Mouse (Mus musculus): ENCODE data around the gene Gm11084. TPM values are rescaled to one million over a fixed set of nuclear protein-coding genes. Genes with fewer than 3 reads are reported as not detected.

Gm11084 gene
- total RNA-seq (2021) (not detected), polyA plus RNA-seq (2012; rRNA removed) (not detected in 2 replicates)
- long read RNA-seq, partial matches to known transcripts, result 0 of 1 reads
- long read RNA-seq, other reads (novel, unspliced or antisense), result 1 of 1 reads

DNA sequence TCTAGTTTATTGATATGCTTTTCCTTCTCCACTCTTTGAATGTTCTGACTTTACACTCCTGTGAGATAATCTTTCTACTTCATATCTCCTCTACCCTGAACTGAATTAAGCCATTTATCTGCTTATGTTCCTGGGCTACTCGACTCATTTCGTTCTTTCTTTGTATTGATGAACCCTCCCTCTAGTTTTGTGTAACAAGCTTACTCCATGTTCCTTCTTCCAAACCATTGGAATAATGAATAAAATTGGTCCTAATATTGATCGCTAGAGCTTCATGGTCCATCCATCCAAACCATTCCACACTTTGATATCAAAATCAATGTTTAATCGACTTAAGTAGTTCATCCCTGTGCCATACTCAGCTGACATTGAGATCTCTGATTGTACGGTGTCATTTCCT lies at the start of gene Gm11084:
Gene Gm11084, minus strand, starts transcription at position 101 of the 400 bp plus-strand sequence.
- DNase-seq, result no peak

DNA sequence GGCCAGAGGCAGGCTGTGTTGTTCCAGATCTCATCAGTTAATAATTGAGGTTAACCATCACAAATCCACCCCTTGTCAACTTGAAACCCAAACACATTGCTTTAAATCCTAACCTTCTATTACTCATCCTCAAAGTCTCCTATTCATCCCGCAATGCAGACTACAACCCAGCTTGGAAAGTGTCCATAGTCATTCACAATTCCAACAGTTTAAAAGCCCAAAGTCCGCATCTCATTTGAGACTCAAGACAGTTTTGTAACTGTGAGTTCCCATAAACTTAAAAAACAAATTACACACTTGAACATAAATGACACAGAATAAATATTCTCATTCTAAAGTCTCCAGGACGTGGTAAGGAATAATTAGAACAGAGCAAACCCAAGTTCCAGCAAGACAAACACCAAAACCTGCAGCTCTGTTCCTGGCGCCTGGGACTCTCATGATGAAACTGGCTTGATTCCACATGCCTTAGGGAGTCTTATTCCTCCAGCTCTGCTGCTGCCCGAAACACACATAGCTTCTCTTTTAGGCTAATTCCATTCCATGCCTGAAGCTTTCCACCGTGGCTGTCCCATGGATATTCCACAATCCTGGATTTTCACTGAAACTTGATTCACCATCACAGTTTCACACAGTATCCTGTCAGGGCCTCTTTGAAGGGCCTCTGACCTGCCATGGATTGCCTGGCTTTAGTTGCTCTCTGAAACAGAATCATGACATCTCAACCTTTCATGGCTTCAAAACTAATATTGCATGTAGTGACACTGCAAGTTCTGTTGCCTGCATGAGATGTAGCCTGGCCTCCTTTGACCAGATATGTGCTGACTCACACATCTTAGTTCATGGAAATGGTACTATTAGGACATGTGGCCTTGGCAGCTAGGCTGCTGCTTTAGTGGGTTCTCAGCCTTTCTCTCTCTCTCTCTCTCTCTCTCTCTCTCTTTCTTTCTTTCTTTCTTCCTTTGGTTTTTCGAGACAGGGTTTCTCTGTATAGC lies 44.8 kb upstream of the Gm11084 start:
- DNase-seq, result peak; percentile 26

DNA sequence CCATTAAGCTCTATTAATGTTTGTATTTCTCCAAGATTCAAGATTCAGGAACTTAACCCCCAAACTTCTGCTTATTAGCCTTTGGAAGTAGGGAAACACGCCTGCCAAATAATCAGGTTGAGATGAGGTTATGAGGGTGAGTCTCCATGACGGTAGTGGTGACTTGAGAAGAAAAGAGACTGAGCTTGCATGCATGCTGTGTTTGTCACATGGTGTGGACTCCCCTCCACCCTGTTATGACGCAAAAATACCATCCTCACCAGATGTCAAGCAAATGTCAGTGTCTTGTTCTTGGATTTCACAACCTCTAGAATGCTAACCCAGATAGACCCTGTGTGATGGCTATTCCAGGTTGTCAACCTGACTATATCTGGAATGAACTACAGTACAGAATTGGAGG lies 43.3 kb upstream of the Gm11084 start:
- DNase-seq, result no peak

DNA sequence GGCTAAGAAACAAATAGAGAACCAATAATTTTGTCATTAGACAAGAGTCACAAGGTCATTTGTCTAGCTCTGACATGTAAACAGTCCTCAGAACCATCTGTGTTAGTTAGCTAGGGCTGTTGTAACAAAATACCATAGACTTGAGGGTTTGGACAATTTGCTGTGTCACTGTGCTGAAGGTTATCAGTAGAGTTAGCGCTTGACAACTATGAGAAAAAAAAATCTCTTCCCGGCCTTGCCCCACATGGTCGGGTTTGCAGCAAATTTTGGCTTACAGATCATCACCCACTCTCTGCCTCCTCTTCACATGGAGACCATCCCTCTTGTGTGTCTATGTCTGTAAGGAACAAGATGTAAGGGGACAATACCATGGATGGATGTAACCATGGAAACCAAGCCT lies 41.5 kb upstream of the Gm11084 start:
- no peak for DNase-seq

DNA sequence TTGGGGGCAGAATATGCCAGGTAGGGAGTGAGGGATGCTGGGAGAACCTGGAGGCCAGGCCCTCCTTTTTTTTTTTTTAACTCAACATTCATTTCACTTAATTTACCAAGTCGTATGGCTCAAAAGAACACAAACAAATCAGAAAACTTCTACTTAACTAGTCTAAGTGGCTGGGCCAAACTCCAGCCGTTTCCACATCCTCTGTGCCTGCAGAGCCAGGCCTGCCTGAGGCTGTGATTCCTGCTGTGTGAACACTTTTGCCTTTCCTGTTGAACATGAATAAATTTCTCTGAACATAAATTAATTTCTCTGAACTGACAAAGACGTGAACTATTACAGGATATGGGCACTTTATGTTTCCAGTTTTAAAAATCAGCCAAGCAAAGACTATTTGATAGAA lies 40.6 kb upstream of the Gm11084 start:
- DNase-seq, result no peak

DNA sequence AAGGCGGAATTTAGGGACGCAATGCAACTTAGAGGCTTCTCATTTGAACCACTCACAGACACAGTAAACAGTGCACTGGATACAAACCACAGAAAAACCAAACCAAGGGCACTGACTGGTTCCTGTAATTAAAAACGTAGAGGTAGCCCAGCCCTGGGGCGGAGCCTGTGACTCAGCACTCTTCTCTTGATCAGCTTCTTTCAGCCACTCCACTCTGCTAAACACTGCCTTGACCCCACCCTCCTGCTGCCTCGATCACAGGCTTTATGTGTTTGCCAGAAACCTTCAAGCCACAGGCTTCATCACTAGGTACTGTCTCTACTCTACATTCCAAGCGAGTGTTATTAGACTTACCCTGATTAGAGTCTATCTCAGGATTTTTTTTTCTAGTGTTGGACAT lies 37.3 kb upstream of the Gm11084 start:
- peak; percentile 75 for DNase-seq

DNA sequence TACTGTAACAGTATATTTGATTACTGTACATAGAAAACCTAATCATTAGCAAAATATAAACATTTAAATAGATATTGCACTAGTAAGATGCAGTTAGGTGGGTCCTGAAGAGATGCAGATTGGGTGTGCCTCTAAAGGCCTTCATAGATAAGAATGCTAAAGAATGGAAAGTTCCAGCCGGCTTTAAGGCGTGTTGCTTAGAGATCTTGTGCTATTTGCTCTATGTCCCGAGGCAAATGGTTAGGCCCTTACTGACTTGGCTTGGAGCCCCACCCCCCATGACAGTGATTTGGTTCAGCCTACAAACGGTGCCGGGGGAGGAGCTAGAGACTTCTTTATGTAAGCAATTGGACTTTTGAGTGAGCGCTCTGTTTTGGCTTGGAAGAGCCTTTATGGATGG lies 34.5 kb upstream of the Gm11084 start:
- no peak for DNase-seq

DNA sequence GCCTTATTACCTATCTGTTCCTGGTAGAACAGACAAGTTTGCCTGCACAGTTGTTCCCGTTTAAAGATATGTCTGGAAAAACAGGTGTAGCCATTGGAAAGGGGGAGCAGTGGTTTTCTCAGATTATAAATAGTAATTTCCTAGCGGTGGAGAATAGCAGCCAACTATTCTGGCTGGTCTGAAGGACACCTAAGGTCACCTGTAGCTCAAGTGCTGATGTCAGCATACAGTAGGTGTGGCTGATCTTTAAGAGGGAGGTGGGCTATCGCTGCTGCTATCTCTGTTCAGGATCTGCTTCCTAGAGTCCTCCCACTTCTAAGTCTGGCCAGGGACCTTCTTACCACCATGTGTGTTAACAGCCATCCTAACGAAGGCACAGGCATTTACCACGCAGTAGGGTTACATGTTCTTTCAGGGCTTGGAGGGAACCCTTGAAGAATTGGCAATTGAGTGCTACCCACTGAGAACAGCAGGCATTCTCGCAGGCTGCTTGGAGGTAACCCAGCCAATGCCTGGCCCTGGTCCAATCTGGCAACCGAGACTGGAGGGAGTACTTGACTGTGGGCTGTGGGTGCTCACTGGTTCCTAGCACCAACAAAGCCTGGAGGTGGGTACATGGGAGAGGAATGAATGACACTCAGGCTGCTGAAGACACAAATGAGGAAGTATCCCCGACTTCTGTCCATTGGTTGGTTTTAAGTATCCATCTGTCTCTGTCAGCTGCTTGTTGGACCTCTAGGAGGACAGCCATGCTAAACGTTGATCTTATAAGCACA lies 33.0 kb upstream of the Gm11084 start:
- DNase-seq, result peak; percentile 69

DNA sequence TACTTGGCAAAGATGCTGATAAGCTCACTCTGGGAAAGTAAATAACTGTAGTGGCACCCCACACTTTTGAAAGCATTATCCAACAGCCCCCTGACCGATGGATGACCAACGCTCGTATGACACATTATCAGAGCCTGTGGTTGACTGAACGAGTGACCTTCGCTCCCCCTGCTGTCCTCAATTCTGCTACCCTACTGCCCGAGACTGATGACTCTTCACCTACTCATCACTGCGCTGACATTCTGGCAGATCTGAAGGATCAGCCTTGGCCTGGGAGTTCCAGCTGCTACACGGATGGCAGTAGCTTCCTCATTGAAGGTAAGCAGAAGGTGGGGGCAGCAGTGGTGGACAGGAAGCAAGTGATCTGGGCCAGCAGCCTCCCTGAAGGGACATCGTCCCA lies 27.5 kb upstream of the Gm11084 start:
- peak; percentile 88 for DNase-seq

DNA sequence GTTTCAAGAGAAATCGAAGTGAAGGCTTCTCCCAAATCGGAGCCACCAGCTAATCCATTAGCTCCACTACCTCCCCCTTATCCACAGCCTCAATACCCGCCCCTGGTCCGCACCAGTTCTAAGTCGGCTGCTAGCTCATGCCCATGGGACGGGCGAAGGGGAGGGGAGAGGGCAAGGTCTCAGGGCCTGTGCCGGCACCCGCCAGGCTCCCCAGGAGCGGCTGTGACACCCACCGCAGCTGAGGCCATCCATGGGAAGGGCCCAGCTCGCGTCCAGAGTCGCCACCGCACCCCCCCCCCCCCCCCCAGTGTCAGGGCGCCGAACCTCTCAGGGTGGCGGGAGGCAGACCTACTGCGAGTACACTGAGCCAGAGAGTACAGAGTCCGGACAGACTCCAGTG lies 26.1 kb upstream of the Gm11084 start:
- DNase-seq, result peak; percentile 20

DNA sequence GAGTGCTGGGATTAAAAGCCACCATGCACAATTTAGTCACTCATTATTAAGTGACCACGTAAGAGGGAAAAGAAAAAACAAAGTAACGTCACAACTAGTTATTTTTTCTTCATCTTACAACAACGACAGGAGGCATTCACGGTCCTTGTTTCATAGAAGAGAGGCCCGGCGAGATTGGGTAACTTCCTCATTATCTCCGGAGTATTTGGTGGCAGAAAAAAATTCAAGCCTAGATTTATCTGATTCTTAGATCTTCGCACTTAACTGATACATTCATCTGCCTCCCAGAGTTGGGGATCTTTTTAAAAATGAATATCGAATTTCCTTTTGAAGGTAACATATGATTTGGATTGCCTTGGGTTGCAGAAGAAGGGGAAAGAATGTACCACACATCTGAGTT lies 21.0 kb upstream of the Gm11084 start:
- DNase-seq, result no peak

DNA sequence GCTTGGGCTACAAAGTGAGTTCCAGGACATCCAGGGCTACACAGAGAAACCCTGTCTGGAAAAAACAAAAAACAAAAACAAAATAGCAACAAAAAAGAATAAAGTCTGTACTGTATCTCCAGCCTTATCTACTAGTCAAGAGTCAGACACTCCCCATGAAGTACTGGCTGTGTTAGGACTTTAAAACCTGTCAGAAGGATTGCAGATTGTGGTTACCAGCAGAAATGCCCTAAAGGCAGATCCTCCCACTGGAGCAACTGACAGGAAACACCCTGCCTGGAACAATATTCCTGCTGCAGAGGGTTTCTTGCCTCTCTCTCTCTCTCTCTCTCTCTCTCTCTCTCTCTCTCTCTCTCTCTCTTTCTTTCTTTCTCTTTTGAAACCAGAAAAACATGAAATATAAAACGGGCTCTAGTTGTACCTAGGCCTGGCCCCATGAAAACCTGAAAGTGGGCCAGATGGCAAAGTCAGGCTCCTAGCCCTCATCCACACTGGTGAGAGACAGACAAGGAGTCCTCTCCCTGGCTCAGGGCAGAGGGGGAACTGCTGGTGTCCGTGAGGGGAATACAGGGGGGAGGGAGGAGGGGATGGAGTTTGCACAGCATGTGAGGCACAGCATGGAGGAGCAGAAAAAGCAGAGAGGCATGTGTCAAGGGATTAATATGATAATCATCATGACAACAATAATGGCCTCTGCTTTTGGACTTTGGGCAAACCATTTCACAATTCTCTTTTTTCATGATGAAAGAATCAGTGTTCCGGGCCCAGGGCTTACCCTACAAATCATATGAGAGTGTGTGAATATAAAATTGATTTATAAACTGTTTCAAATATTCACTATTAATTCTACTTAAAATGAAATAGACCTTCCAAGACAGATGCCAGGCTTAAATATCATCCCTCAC lies 19.3 kb upstream of the Gm11084 start:
- peak; percentile 19 for DNase-seq

DNA sequence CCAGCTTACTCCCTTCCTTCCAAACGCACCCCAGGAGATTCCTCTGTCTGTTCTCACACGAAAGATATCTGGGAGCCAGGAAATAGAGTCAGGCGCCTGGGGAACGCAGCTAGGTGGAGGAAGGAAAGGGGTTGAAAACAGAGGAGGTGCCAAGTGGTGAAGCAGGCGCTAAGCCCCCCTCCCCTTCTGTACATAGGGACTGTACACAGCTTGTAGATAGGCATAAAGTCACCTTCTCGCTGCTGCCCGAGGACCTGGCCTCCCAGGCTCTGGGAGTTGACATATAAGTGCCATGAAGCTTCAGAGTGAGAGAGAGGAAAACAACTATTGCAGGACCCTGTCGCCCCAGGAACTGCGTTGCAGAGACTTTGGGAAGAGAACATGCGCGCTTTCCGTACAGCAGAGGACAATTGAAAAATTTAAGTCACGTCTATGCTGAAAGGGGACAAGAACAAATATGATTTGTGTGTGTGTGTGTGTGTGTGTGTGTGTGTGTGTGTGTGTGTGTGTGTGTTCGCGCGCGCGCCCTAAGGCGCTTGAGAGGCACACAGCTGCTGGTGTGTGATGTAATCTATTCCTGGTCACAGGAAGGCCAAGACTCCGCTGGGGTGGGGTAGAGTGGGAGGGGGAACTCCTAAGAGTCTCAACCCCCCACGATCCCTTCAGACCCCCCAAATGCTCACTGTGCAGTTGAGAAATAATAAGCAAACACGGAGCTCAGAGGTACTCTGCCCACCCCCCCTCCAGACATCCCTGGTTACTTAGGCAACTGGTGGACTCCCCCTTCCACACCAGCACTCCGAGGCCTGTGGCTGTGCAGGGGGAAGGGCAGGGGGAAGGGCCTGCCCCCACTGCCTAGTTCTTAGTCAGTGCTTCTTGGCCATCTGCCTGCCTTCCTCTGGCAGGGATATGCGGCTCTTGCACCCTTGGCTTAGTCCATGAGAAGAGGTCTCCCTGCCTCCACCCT lies 17.5 kb upstream of the Gm11084 start:
- peak; percentile 90 for DNase-seq

DNA sequence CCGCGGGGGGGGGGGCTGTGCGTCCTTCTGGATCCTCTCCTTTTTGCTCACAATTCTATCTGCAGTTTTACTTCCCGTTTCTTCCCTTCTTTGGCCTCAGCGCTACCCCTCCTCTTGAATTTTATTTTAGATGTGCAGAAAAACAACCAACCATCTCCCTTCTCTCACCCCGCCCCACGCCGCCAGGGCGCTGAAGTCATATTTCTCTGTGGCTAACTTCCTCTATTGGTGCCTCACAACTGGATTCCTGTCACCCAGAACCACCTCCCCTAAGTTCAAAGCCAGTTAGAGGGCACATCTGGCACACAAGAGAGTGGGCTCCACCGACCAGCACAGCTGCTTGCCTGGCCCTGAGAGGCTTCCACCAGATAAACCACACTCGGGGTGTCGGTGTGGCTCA lies 16.5 kb upstream of the Gm11084 start:
- peak; percentile 42 for DNase-seq

DNA sequence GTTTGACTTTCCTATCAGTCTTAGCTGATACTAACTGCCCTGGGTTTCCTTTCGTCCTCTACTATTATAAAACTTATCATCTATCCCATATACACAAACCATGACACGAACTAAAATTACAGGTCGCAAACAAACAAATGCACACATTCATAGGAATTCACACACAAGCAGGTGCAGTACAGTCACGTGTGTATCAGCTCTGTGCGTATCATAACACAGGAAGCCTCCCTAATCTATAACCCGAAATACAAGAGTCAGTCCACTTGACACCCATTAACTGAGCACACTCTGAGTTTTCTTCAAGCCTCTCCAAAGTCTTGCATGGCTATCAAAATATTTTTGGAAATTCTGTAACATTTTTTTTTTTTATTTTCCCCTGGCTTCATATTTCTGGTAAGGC lies 15.9 kb upstream of the Gm11084 start:
- DNase-seq, result no peak

DNA sequence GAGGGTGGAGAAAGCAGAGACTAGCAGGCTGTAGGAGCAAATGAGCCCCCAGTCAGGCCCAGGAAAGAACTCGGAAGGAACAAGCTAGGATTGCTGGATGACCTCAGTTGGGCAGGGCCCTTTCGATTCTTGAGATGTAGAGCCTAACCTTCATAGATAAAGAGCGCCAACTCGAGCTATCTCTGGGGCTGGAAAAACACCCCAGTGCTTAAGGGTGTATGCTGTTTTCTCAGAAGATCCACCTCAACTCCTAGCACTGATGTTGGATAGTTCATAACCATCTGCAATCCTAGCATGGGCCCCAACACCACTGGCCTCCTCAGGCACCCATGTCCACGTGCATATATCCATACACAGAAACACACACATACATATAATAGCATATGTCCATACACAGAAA lies 15.5 kb upstream of the Gm11084 start:
- DNase-seq, result no peak

DNA sequence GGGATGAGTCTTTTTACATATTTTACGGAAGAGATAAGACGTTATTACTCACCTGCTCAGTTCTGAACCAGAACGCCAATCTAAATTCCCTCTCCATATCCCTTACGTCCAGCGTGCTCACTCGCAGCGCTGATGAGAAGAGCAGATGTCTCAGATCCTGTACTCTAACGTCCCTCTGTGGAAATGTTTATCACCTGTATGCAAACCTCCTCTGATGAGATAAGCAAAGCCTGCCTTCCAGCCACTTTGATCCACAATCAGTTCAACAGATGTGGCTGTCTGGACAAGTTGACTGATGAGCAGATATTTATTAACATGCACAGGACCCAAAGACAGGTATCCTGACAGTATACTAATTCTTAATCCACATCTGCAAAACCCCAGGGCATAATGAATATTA lies 13.7 kb upstream of the Gm11084 start:
- DNase-seq, result no peak

DNA sequence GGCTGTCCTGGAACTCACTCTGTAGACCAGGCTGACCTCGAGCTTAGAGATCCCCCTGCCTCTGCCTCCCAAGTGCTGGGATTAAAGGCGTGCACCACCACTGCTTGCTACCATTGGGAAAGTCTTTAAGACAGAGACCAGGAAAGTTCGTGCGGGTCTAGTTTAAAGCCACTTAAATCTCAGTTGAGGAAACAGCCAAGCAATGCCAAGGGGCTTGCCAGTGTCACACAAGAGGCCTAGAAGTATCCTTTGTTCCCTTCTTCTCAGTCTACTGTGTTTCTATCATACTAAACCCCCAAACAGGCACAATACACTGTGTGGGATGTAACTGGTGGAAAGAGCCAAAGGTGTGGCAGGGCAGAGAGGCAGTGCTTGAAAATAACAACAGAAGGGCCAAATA lies 11.1 kb upstream of the Gm11084 start:
- no peak for DNase-seq

DNA sequence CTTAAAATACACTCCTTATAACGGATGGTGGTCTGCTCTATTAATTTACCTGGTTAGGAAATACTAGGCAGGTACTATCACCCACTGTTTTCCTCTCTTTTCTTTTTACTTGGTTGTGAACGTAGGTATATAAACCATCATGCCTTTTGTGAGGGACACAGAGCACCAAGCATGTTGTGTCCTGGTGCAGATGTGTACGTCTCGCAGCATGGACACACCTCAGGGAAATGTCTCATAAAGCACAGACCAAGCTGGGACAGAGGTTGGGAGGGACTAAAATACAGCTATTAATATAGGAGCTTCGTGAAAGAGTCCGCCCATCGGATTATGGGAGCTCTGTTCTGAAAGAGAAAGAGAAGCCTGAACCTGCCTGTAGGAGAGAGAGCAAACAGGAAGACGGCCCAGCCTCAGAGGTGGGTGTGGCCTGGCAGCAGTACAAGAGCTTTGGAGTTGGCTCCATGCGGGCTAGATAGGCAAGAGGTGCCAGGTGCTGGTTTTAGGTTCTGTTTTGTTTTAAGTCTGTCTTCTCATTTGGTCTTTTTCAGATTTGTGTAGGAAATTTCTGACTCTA lies 10.4 kb upstream of the Gm11084 start:
- DNase-seq, result peak; percentile 50

Data from adrenal gland, adult 2 months (tissue).